Comparison of ENCODE assay signal across 10 mouse cellular contexts in the genomic region with DNA sequence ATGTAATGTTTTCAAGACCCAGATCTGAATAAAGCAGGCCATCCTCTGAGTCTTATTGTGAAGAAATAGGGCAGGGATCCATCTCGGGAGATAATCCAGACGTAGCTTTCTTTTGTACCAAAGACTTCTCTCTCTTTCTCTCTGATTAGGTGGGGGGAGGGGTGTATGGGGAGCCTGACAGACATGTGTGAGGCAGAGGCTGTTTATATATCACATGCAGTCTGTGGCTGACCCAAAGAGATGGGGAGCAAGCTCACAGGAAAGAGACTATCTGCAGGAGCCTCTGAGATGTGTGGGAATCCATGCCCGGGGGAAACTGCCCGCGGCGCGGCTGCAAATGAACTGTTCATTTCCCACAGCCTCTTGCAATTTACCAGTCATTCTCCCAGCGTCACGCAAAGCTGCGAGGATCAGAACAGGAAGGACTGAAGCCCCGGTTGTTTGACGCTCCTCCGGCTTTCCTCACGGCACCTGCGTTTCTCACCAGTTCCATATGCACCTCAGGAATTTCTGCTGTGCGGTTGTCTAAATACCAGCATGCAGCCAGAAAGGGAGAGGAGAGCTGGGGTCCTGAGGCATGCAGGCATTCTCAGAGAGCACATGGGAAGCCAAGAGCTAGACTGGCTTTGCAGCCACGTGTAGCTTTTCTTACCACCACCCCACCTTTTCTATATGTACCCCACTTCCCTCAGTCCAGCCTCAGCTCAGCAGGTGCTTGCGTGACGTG.
DNase-seq lines count a peak whose midpoint lies in the region; ATAC-seq lines count a peak whose summit lies in the region.
"Had no signal": no experiment of that assay in that cellular context is flagged by ENCODE, and none has a peak within 500 bp of the region (broad histone marks: within the 10 kb centered on the region; RNA-seq: fewer than 3 reads in every experiment).

No protein-coding gene starts in this region.

- H3K9ac ChIP-seq in heart, embryonic 14.5 days (ENCODE audit: low read length): peak overlapping the region; percentile 52
- no peak overlapping the region for H3K9ac ChIP-seq in embryonic facial prominence, embryonic 13.5 days
- H3K9ac ChIP-seq in intestine, embryonic 14.5 days (ENCODE audit: low read length): no peak overlapping the region
- H3K9ac ChIP-seq in kidney, embryonic 16.5 days (replicated peaks; ENCODE audit: low read length): no peak overlapping the region
- H3K9ac ChIP-seq: liver, embryonic 14.5 days had no signal

- DNase-seq in heart, adult 18-20 months: no peak
- no peak for DNase-seq in intestine, embryonic 14.5 days (ENCODE audit: low spot score)
- peak; percentile 30 for DNase-seq in neural tube, embryonic 10.5 days (ENCODE audit: extremely low spot score, low spot score)
- no peak for DNase-seq in cerebellum, postnatal 25 days
- no peak for DNase-seq in kidney, postnatal 25 days
- DNase-seq: thymus, postnatal 36 days had no signal

- no peaks in the 10 kb centered on the region for H3K9me3 ChIP-seq in heart, embryonic 14.5 days (ENCODE audit: control insufficient read depth, low read length)
- H3K9me3 ChIP-seq in embryonic facial prominence, embryonic 13.5 days: no peaks in the 10 kb centered on the region
- no peaks in the 10 kb centered on the region for H3K9me3 ChIP-seq in intestine, embryonic 14.5 days (ENCODE audit: control insufficient read depth, low read length)
- no peaks in the 10 kb centered on the region for H3K9me3 ChIP-seq in kidney, embryonic 16.5 days (ENCODE audit: low read length)

- H3K27ac ChIP-seq in heart, embryonic 14.5 days (replicated peaks in 1 of 2; ENCODE audit: control insufficient read depth in 1 of 2, insufficient read depth in 1 of 2, low read depth in 2 of 2, low read length in 2 of 2): peak overlapping the region; percentile 0 to 41; a peak in 1 of 4 replicates
- H3K27ac ChIP-seq in embryonic facial prominence, embryonic 13.5 days: peak overlapping the region; percentile 53; the same call in 1 of the 2 replicates
- no peak overlapping the region for H3K27ac ChIP-seq in intestine, embryonic 14.5 days (ENCODE audit: low read depth)
- no peak overlapping the region for H3K27ac ChIP-seq in kidney, embryonic 16.5 days (ENCODE audit: low read length)
- H3K27ac ChIP-seq: liver, embryonic 14.5 days had no signal

- peak overlapping the region; percentile 28 for H3K4me2 ChIP-seq in heart, embryonic 14.5 days (ENCODE audit: low read length)
- H3K4me2 ChIP-seq in embryonic facial prominence, embryonic 13.5 days: peak overlapping the region; percentile 27
- peak overlapping the region; percentile 30 for H3K4me2 ChIP-seq in intestine, embryonic 14.5 days (ENCODE audit: low read length)
- H3K4me2 ChIP-seq in kidney, embryonic 16.5 days (replicated peaks; ENCODE audit: low read depth, low read length): no peak overlapping the region

- no peaks in the 10 kb centered on the region for H3K27me3 ChIP-seq in heart, embryonic 14.5 days (ENCODE audit: control insufficient read depth, insufficient read depth, low read length)
- H3K27me3 ChIP-seq in embryonic facial prominence, embryonic 13.5 days: no peaks in the 10 kb centered on the region
- no peaks in the 10 kb centered on the region for H3K27me3 ChIP-seq in intestine, embryonic 14.5 days (replicated peaks; ENCODE audit: control insufficient read depth, insufficient read depth, low read length)
- no peaks in the 10 kb centered on the region for H3K27me3 ChIP-seq in kidney, embryonic 16.5 days (ENCODE audit: insufficient read depth, low read length)

- H3K4me1 ChIP-seq in heart, embryonic 14.5 days (ENCODE audit: control insufficient read depth in 2 of 2, insufficient read depth in 2 of 2, low read length in 2 of 2): peaks cover 37 to 47% of the 10 kb centered on the region in 2 experiments
- H3K4me1 ChIP-seq in embryonic facial prominence, embryonic 13.5 days: peaks cover 63% of the 10 kb centered on the region
- H3K4me1 ChIP-seq in intestine, embryonic 14.5 days (replicated peaks; ENCODE audit: control insufficient read depth, insufficient read depth, low read length): peaks cover 20% of the 10 kb centered on the region
- peaks cover 2% of the 10 kb centered on the region; the same call in 1 of the 2 replicates for H3K4me1 ChIP-seq in kidney, embryonic 16.5 days (ENCODE audit: insufficient read depth, low read length)

- ATAC-seq in heart, embryonic 14.5 days (ENCODE audit: insufficient number of reproducible peaks, insufficient read depth, low FRiP score, low read depth): no peak
- ATAC-seq in embryonic facial prominence, embryonic 13.5 days (ENCODE audit: insufficient number of reproducible peaks, insufficient read depth, low FRiP score, low TSS enrichment, low read depth): no peak
- ATAC-seq in intestine, embryonic 14.5 days (replicated peaks; ENCODE audit: low FRiP score, low TSS enrichment, low read depth): no peak
- no peak for ATAC-seq in kidney, embryonic 16.5 days (ENCODE audit: low FRiP score, low TSS enrichment)

- no peaks in the 10 kb centered on the region for H3K36me3 ChIP-seq in heart, embryonic 14.5 days (ENCODE audit: control insufficient read depth, insufficient read depth, low read length)
- H3K36me3 ChIP-seq in embryonic facial prominence, embryonic 13.5 days: no peaks in the 10 kb centered on the region
- H3K36me3 ChIP-seq in intestine, embryonic 14.5 days (ENCODE audit: control insufficient read depth, insufficient read depth, low read length): no peaks in the 10 kb centered on the region
- no peaks in the 10 kb centered on the region for H3K36me3 ChIP-seq in kidney, embryonic 16.5 days (ENCODE audit: insufficient read depth, low read length)

- WGBS in heart, embryonic 14.5 days: 32% methylated on average over 19 of the region's 19 CpGs
- WGBS in embryonic facial prominence, embryonic 13.5 days: 41% methylated on average over 19 of the region's 19 CpGs
- 34% methylated on average over 19 of the region's 19 CpGs for WGBS in intestine, embryonic 14.5 days
- WGBS in kidney, embryonic 16.5 days: 65% methylated on average over 19 of the region's 19 CpGs

- no peak overlapping the region for H3K4me3 ChIP-seq in heart, embryonic 14.5 days (ENCODE audit: control insufficient read depth in 1 of 2, insufficient read depth in 1 of 2, low read depth in 1 of 2, low read length in 2 of 2)
- H3K4me3 ChIP-seq in embryonic facial prominence, embryonic 13.5 days: no peak overlapping the region
- H3K4me3 ChIP-seq in intestine, embryonic 14.5 days (ENCODE audit: low read depth, low read length): no peak overlapping the region
- no peak overlapping the region for H3K4me3 ChIP-seq in kidney, embryonic 16.5 days (ENCODE audit: low read length)

Comparison
In these comparisons a context has a peak if more than half of its experiments do, and no peak if none do; other contexts are left out.
1. H3K27ac ChIP-seq: peak in heart, embryonic 14.5 days (2 of 2) and embryonic facial prominence, embryonic 13.5 days (single experiment); none in intestine, embryonic 14.5 days (single experiment) and kidney, embryonic 16.5 days (single experiment).